Mouse (Mus musculus) spleen, adult 18-20 months (tissue): ENCODE results near the gene Btnl10.

Source experiments
- DNase-seq, 2 experiments: peaks; one replicate each; pipeline ENCODE4 v3.0.0; 2022; ENCODE audit warnings: mixed read lengths in 2 of 2

The Btnl10 gene

GRCm38 (mm10) chr11:58931576-58931975 is 13.9 kb downstream of the Btnl10 start:
- no peak for DNase-seq

GRCm38 (mm10) chr11:58937909-58938308 is 20.2 kb downstream of the Btnl10 start:
- no peak for DNase-seq

GRCm38 (mm10) chr11:58938322-58939087 is 20.8 kb downstream of the Btnl10 start, which contains the start of gene Rnf187:
Rnf187 (minus strand) TSS chr11:58938916.
- DNase-seq: peak; percentile 79 to 90

- DNase-seq: no peak
These were observed 21.4 kb downstream of the Btnl10 start for GRCm38 (mm10) chr11:58939088-58939439.

- no peak for DNase-seq
These were observed 26.4 kb downstream of the Btnl10 start for GRCm38 (mm10) chr11:58944136-58944535.

GRCm38 (mm10) chr11:58947306-58947705 is 29.6 kb downstream of the Btnl10 start:
- DNase-seq: no peak

GRCm38 (mm10) chr11:58947798-58948528 is 30.3 kb downstream of the Btnl10 start:
- no peak for DNase-seq

- peak; percentile 36 to 54 for DNase-seq
These were observed 31.1 kb downstream of the Btnl10 start, which contains the start of gene Hist3h2ba for GRCm38 (mm10) chr11:58948542-58949479. Hist3h2ba (plus strand) TSS chr11:58948920.

- DNase-seq: no peak
These were observed 32.0 kb downstream of the Btnl10 start for GRCm38 (mm10) chr11:58949480-58950431.

GRCm38 (mm10) chr11:58951210-58951609 is 33.5 kb downstream of the Btnl10 start:
- DNase-seq: no peak

GRCm38 (mm10) chr11:58953351-58954169 is 35.9 kb downstream of the Btnl10 start:
- peak; percentile 19 to 38 for DNase-seq

GRCm38 (mm10) chr11:58954170-58954419 is 36.4 kb downstream of the Btnl10 start:
- DNase-seq: peak in 1 of 2 experiments; percentile 68

GRCm38 (mm10) chr11:58954420-58955142 is 36.9 kb downstream of the Btnl10 start, which contains the start of the genes Hist3h2a and Trim17:
Hist3h2a (plus strand) TSS chr11:58954685.
Trim17 (plus strand) TSS chr11:58954685.
- DNase-seq: peak; percentile 64 to 73

- no peak for DNase-seq
These were observed 37.6 kb downstream of the Btnl10 start for GRCm38 (mm10) chr11:58955143-58955867.

- no peak for DNase-seq
These were observed 38.2 kb downstream of the Btnl10 start for GRCm38 (mm10) chr11:58955868-58956257.

GRCm38 (mm10) chr11:58957226-58957914 is 39.7 kb downstream of the Btnl10 start:
- DNase-seq: no peak

GRCm38 (mm10) chr11:58958536-58958935 is 40.8 kb downstream of the Btnl10 start:
- no peak for DNase-seq

GRCm38 (mm10) chr11:58959186-58959825 is 41.6 kb downstream of the Btnl10 start:
- no peak for DNase-seq
